Mouse (Mus musculus) liver, embryonic 15.5 days (tissue): Measurements from ENCODE around the gene Atg2a. TPM values are rescaled to one million over a fixed set of nuclear protein-coding genes. Genes with fewer than 3 reads are reported as not detected.

ENCODE experiments used
- ATAC-seq: fragments of 200-750 bp; cut with Nextera tagmentation; 2 replicates; pipeline ENCODE4 v1.8.0; 2017; ENCODE audit warnings: moderate number of reproducible peaks, mild to moderate bottlenecking, moderate library complexity; ENCODE audit not compliant: insufficient read depth
- H3K27ac ChIP-seq: fragments of 300-500 bp; sonication (generic); replicated peaks from 2 replicates; pipeline ENCODE4 v1.5.1; 2015; ENCODE audit warnings: mild to moderate bottlenecking, inconsistent platforms
- H3K27me3 ChIP-seq: fragments of 300-500 bp; sonication (generic); 2 replicates; pipeline ENCODE4 v1.6.1; 2015; ENCODE audit warnings: mild to moderate bottlenecking, inconsistent platforms
- H3K36me3 ChIP-seq: fragments of 300-500 bp; sonication (generic); replicated peaks from 2 replicates; pipeline ENCODE4 v1.6.1; 2015; ENCODE audit warnings: moderate library complexity, mild to moderate bottlenecking, inconsistent platforms
- H3K4me1 ChIP-seq: fragments of 300-500 bp; sonication (generic); replicated peaks from 2 replicates; pipeline ENCODE4 v1.6.1; 2015; ENCODE audit warnings: inconsistent platforms
- H3K4me2 ChIP-seq: fragments of 300-500 bp; sonication (generic); 2 replicates; pipeline ENCODE4 v1.6.1; 2015; ENCODE audit warnings: moderate library complexity, mild to moderate bottlenecking, inconsistent platforms
- H3K4me3 ChIP-seq: fragments of 300-500 bp; sonication (generic); replicated peaks from 2 replicates; pipeline ENCODE4 v1.5.1; 2015; ENCODE audit warnings: mild to moderate bottlenecking, inconsistent platforms
- H3K9ac ChIP-seq: fragments of 300-500 bp; sonication (generic); 2 replicates; pipeline ENCODE4 v1.6.1; 2015; ENCODE audit warnings: moderate library complexity, mild to moderate bottlenecking, inconsistent platforms
- H3K9me3 ChIP-seq: fragments of 300-500 bp; sonication (generic); replicated peaks from 2 replicates; pipeline ENCODE4 v1.6.1; 2016; ENCODE audit warnings: inconsistent platforms
- WGBS: fragments of 180-500 bp; shearing (Covaris S2); methylation state at CpG from one replicate; pipeline ENCODE4 v1.1.7; 2015; ENCODE audit warnings: mixed read lengths; ENCODE audit not compliant: insufficient replicate concordance; 5-methylcytosine and 5-hydroxymethylcytosine counted together
- polyA plus RNA-seq: library from polyadenylated mRNA; unstranded; fragments of >200 nt; fragmentation: Nextera tagmentation; extraction: Ambion mirVana; gene quantifications from 2 replicates; pipeline ENCODE4 v1.2.1, GENCODE M21; 2015

Gene Atg2a
- polyA plus RNA-seq, 1 experiment from 2014 or later: 4.7 TPM

- Histone ChIP-seq H3K4me3 (peak overlapping the region; percentile 74), H3K4me1 (peaks cover 50% of the 10 kb centered on the region)
Observed at GRCm38 (mm10) chr19:6234337-6235083, 7.0 kb upstream of the Atg2a start.

GRCm38 (mm10) chr19:6235084-6236052, 6.1 kb upstream of the Atg2a start, which contains the start of gene Ppp2r5b:
Gene Ppp2r5b, minus strand, starts transcription at chr19:6235872.
- peak; percentile 88 for ATAC-seq
- 7% methylated on average over 48 of the region's 48 CpGs for WGBS
- Histone ChIP-seq H3K27me3 (no peaks in the 10 kb centered on the region), H3K27ac (peak within 1 kb of the TSS; percentile 97), H3K4me3 (peak within 1 kb of the TSS; percentile 74), H3K36me3 (no peaks in the 10 kb centered on the region), H3K4me1 (peaks cover 58% of the 10 kb centered on the region), H3K9ac (peak within 1 kb of the TSS; percentile 81), H3K4me2 (peak within 1 kb of the TSS; percentile 98), H3K9me3 (no peaks in the 10 kb centered on the region)

More at GRCm38 (mm10) chr19:6234337-6235083, 7.0 kb upstream of the Atg2a start:
- ATAC-seq: no peak
- Histone ChIP-seq H3K27me3 (no peaks in the 10 kb centered on the region), H3K4me2 (peak overlapping the region; percentile 98), H3K27ac (peak overlapping the region; percentile 42; the same call in 1 of the 2 replicates), H3K36me3 (no peaks in the 10 kb centered on the region), H3K9ac (no peak overlapping the region; the same call in 1 of the 2 replicates), H3K9me3 (no peaks in the 10 kb centered on the region)
- WGBS: 69% methylated on average over 11 of the region's 11 CpGs

GRCm38 (mm10) chr19:6236053-6236441, 5.4 kb upstream of the Atg2a start:
- Histone ChIP-seq H3K36me3 (no peaks in the 10 kb centered on the region), H3K4me3 (peak overlapping the region; percentile 74), H3K4me2 (peak overlapping the region; percentile 98), H3K27ac (peak overlapping the region; percentile 97), H3K27me3 (no peaks in the 10 kb centered on the region), H3K9ac (peak overlapping the region; percentile 81), H3K9me3 (no peaks in the 10 kb centered on the region), H3K4me1 (peaks cover 65% of the 10 kb centered on the region)
- 0% methylated on average over 9 of the region's 9 CpGs for WGBS
- peak; percentile 85 for ATAC-seq

- H3K27ac ChIP-seq: peak overlapping the region; percentile 97; the same call in 1 of the 2 replicates
- ATAC-seq: no peak
- peaks cover 69% of the 10 kb centered on the region for H3K4me1 ChIP-seq
- H3K36me3 ChIP-seq: no peaks in the 10 kb centered on the region
- H3K9me3 ChIP-seq: no peaks in the 10 kb centered on the region
- no peak overlapping the region for H3K9ac ChIP-seq
- 67% methylated on average over 7 of the region's 7 CpGs for WGBS
- no peak overlapping the region for H3K4me3 ChIP-seq
- H3K4me2 ChIP-seq: no peak overlapping the region
- no peaks in the 10 kb centered on the region for H3K27me3 ChIP-seq
Observed at GRCm38 (mm10) chr19:6236842-6237241, 4.6 kb upstream of the Atg2a start.

- H3K9ac ChIP-seq: no peak overlapping the region
- ATAC-seq: no peak
- H3K4me1 ChIP-seq: peaks cover 85% of the 10 kb centered on the region
- H3K27me3 ChIP-seq: no peaks in the 10 kb centered on the region
- no peaks in the 10 kb centered on the region for H3K36me3 ChIP-seq
- H3K27ac ChIP-seq: no peak overlapping the region
- no peak overlapping the region for H3K4me2 ChIP-seq
- H3K9me3 ChIP-seq: no peaks in the 10 kb centered on the region
- no peak overlapping the region for H3K4me3 ChIP-seq
Observed at GRCm38 (mm10) chr19:6238740-6239139, 2.7 kb upstream of the Atg2a start.

GRCm38 (mm10) chr19:6240136-6240535, 1.3 kb upstream of the Atg2a start:
- peaks cover 71% of the 10 kb centered on the region for H3K4me1 ChIP-seq
- peak overlapping the region; percentile 77 for H3K4me2 ChIP-seq
- peaks cover 8% of the 10 kb centered on the region for H3K36me3 ChIP-seq
- peak overlapping the region; percentile 93 for H3K27ac ChIP-seq
- ATAC-seq: peak; percentile 19
- no peaks in the 10 kb centered on the region for H3K9me3 ChIP-seq
- H3K27me3 ChIP-seq: no peaks in the 10 kb centered on the region
- WGBS: 3% methylated on average over 1 of the region's 1 CpGs
- H3K9ac ChIP-seq: peak overlapping the region; percentile 40; the same call in 1 of the 2 replicates
- H3K4me3 ChIP-seq: 0 out of 2 replicates have a peak overlapping the region, but pooled peaks have one; percentile 6

- Histone ChIP-seq H3K27me3 (no peaks in the 10 kb centered on the region), H3K9ac (peak overlapping the region; percentile 40; the same call in 1 of the 2 replicates), H3K9me3 (no peaks in the 10 kb centered on the region), H3K27ac (peak overlapping the region; percentile 93), H3K36me3 (peaks cover 14% of the 10 kb centered on the region), H3K4me2 (peak overlapping the region; percentile 77), H3K4me1 (peaks cover 67% of the 10 kb centered on the region), H3K4me3 (peak overlapping the region; percentile 79)
- no peak for ATAC-seq
- WGBS: 31% methylated on average over 5 of the region's 5 CpGs
Observed at GRCm38 (mm10) chr19:6240725-6241124, 743 bp upstream of the Atg2a start.

GRCm38 (mm10) chr19:6242281-6242680, 813 bp downstream of the Atg2a start:
- Histone ChIP-seq H3K36me3 (peaks cover 29% of the 10 kb centered on the region), H3K4me3 (peak overlapping the region; percentile 79), H3K4me1 (peaks cover 52% of the 10 kb centered on the region), H3K27me3 (no peaks in the 10 kb centered on the region), H3K9me3 (no peaks in the 10 kb centered on the region), H3K27ac (peak overlapping the region; percentile 93), H3K9ac (peak overlapping the region; percentile 84), H3K4me2 (peak overlapping the region; percentile 77)
- WGBS: 0% methylated on average over 4 of the region's 4 CpGs
- ATAC-seq: no peak

GRCm38 (mm10) chr19:6243226-6243625, 1.8 kb downstream of the Atg2a start:
- Histone ChIP-seq H3K4me1 (peaks cover 45% of the 10 kb centered on the region), H3K9ac (peak overlapping the region; percentile 84), H3K9me3 (no peaks in the 10 kb centered on the region), H3K36me3 (peaks cover 39% of the 10 kb centered on the region), H3K4me3 (no peak overlapping the region), H3K27ac (peak overlapping the region; percentile 93; the same call in 1 of the 2 replicates), H3K27me3 (no peaks in the 10 kb centered on the region), H3K4me2 (peak overlapping the region; percentile 77)
- WGBS: 73% methylated on average over 5 of the region's 5 CpGs
- ATAC-seq: no peak

- ATAC-seq: no peak
Observed at GRCm38 (mm10) chr19:6245806-6246205, 4.3 kb downstream of the Atg2a start.

More at GRCm38 (mm10) chr19:6245806-6246205, 4.3 kb downstream of the Atg2a start:
- Histone ChIP-seq H3K4me1 (peaks cover 24% of the 10 kb centered on the region), H3K4me3 (no peak overlapping the region), H3K4me2 (no peak overlapping the region), H3K27me3 (no peaks in the 10 kb centered on the region), H3K36me3 (peaks cover 58% of the 10 kb centered on the region), H3K27ac (no peak overlapping the region), H3K9me3 (no peaks in the 10 kb centered on the region), H3K9ac (no peak overlapping the region)
- 82% methylated on average over 1 of the region's 1 CpGs for whole genome bisulfite sequencing
